Mouse (Mus musculus) liver, embryonic 13.5 days (tissue): ENCODE results near the gene Ttc23. TPM values are rescaled to one million over a fixed set of nuclear protein-coding genes. Genes with fewer than 3 reads are reported as not detected.
A peak's percentile ranks its signal among the peaks of the same experiment; 100 is the strongest.

Experiments
- ATAC-seq: fragments of 200-750 bp; cut with Nextera tagmentation; 2 replicates; pipeline ENCODE4 v1.8.0; 2017; ENCODE audit warnings: low read depth, mild to moderate bottlenecking, moderate number of reproducible peaks, moderate library complexity
- DNase-seq: peaks from one replicate; pipeline ENCODE4 v3.0.0; 2022
- H3K27ac ChIP-seq: fragments of 300-500 bp; sonication (generic); 2 replicates; pipeline ENCODE4 v1.5.1; 2015; ENCODE audit warnings: moderate library complexity, mild to moderate bottlenecking, inconsistent platforms
- H3K27me3 ChIP-seq: fragments of 300-500 bp; sonication (generic); 2 replicates; pipeline ENCODE4 v1.6.1; 2015; ENCODE audit warnings: mild to moderate bottlenecking, inconsistent platforms
- H3K36me3 ChIP-seq: fragments of 300-500 bp; sonication (generic); 2 replicates; pipeline ENCODE4 v1.6.1; 2015; ENCODE audit warnings: mild to moderate bottlenecking, inconsistent platforms
- H3K4me1 ChIP-seq: fragments of 300-500 bp; sonication (generic); replicated peaks from 2 replicates; pipeline ENCODE4 v1.6.1; 2015; ENCODE audit warnings: inconsistent platforms
- H3K4me2 ChIP-seq: fragments of 300-500 bp; sonication (generic); 2 replicates; pipeline ENCODE4 v1.6.1; 2015; ENCODE audit warnings: inconsistent platforms, mild to moderate bottlenecking, moderate library complexity
- H3K4me3 ChIP-seq: fragments of 300-500 bp; sonication (generic); replicated peaks from 2 replicates; pipeline ENCODE4 v1.5.1; 2015; ENCODE audit warnings: mild to moderate bottlenecking, inconsistent platforms
- H3K9ac ChIP-seq: fragments of 300-500 bp; sonication (generic); 2 replicates; pipeline ENCODE4 v1.6.1; 2015; ENCODE audit warnings: mild to moderate bottlenecking, inconsistent platforms
- H3K9me3 ChIP-seq: fragments of 300-500 bp; sonication (generic); replicated peaks from 2 replicates; pipeline ENCODE4 v1.6.1; 2016; ENCODE audit warnings: inconsistent platforms
- WGBS: fragments of 180-500 bp; shearing (Covaris S2); methylation state at CpG from one replicate; pipeline ENCODE4 v1.1.7; 2015; ENCODE audit not compliant: insufficient replicate concordance; 5-methylcytosine and 5-hydroxymethylcytosine counted together
- polyA plus RNA-seq: library from polyadenylated mRNA; unstranded; fragments of >200 nt; fragmentation: Nextera tagmentation; extraction: Ambion mirVana; gene quantifications from 2 replicates; pipeline ENCODE4 v1.2.1, GENCODE M21; 2015

Ttc23 gene
- polyA plus RNA-seq, 1 experiment from 2014 or later, result 4.9 TPM

DNA sequence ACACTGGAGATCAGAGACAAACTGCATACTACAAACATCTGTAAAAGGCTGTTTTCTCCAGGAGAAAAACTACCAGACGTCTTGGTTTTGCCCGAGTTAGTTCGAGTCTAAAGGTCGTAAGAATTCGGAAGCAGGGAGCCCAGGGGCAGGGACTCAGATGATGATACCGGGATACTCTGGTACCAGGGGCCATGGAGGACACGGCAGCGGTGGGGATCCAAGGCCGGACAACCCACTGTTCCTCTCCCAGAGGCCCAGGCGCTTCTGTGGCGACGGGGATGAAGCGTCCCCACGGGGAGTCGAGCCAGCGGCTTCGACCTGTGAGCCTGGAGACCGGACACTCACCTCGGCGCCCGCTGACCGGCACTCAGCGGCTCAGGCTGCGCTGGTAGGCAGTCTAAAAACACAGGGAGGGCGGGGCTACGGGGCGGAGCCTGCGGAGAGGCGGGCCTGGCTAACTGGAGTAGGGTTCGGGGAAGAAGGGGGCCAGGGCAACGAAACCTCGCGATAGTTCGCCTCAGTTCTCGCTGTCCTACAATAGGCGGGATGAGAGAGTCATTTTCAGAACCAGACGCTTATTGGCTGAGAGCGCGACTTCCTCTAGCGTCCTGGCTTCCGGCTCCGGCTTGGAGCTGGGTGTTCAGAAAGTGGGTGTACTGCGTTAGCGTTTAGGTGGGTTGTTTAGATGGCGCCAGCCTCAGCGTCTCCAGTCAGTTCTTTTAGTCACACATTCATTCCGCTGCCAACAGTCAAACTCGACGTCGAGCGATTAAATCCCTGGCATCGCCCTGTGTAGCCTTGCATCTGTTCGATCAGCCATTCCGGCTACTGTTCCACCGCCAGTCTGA lies 2.2 kb upstream of the Ttc23 start, which contains the start of gene Lrrc28:
Lrrc28 (minus strand) TSS at position 436 of the 848 bp plus-strand sequence.
- Histone ChIP-seq H3K9me3 (no peaks in the 10 kb centered on the region), H3K27me3 (no peaks in the 10 kb centered on the region), H3K27ac (peak within 1 kb of the TSS; percentile 87), H3K4me1 (peaks cover 21% of the 10 kb centered on the region), H3K4me3 (peak within 1 kb of the TSS; percentile 81), H3K4me2 (peak within 1 kb of the TSS; percentile 87), H3K36me3 (0 out of 2 replicates have a peak, but pooled peaks cover 3% of the 10 kb centered on the region), H3K9ac (peak within 1 kb of the TSS; percentile 89)
- DNase-seq, result peak; percentile 98
- WGBS, result under 1% methylated on average over 55 of the region's 55 CpGs
- ATAC-seq, result peak; percentile 98

DNA sequence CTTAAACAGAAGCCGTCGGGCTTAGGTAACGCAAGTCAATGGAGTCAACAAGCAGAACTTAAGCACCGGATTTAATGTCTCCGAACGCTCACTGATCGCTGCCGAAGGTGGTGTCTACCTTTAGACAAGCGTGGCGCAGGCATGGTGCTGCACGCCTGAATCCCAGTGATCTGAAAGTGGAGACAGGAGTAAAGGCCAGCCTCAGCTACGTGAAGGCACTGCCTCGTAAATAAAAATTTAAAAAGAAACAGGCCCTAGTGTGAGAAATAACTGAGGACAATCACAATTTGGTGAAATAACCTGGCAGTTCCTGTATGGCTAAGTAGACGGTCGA lies 1.6 kb upstream of the Ttc23 start:
- peak; percentile 13 for ATAC-seq
- under 1% methylated on average over 15 of the region's 15 CpGs for WGBS
- peak overlapping the region; percentile 87 for H3K4me2 ChIP-seq

DNA sequence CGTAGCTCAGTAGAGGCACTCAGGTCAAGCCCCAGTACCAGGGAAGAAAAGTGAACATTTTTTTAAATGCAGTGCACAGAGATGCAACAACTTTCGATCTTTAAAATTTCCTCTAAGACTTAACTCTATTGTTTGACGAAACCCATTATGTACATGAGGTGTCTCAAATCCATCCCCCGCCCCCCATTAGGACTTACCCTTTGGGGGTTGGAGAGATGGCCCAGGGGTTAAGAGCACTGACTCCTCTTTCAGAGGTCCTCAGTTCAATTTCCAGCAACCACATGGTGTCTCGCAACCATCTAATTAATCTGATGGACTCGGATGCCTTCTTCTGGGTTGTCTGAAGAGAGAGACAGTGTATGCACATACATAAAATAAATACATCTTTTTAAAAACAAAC lies 1.1 kb upstream of the Ttc23 start:
- H3K27me3 ChIP-seq, result no peaks in the 10 kb centered on the region
- peak overlapping the region; percentile 87; the same call in 1 of the 2 replicates for H3K27ac ChIP-seq
- 15% methylated on average over 6 of the region's 6 CpGs for WGBS
- H3K9ac ChIP-seq, result peak overlapping the region; percentile 89
- ATAC-seq (no peak), DNase-seq (no peak)
- no peaks in the 10 kb centered on the region for H3K36me3 ChIP-seq
- H3K4me1 ChIP-seq, result peaks cover 21% of the 10 kb centered on the region
- peak overlapping the region; percentile 87 for H3K4me2 ChIP-seq
- H3K9me3 ChIP-seq, result no peaks in the 10 kb centered on the region
- peak overlapping the region; percentile 81 for H3K4me3 ChIP-seq

More for the DNA sequence above, 1.6 kb upstream of the Ttc23 start:
- H3K4me3 ChIP-seq, result peak overlapping the region; percentile 81
- no peaks in the 10 kb centered on the region for H3K27me3 ChIP-seq
- no peak for DNase-seq
- H3K9me3 ChIP-seq, result no peaks in the 10 kb centered on the region
- H3K27ac ChIP-seq, result peak overlapping the region; percentile 87
- H3K4me1 ChIP-seq, result peaks cover 21% of the 10 kb centered on the region
- peak overlapping the region; percentile 89 for H3K9ac ChIP-seq
- H3K36me3 ChIP-seq, result 0 out of 2 replicates have a peak, but pooled peaks cover 2% of the 10 kb centered on the region

GRCm38 (mm10) chr7:67648376-67648775 lies 1.2 kb downstream of the Ttc23 start:
- Histone ChIP-seq H3K27me3 (no peaks in the 10 kb centered on the region), H3K9ac (no peak overlapping the region), H3K27ac (no peak overlapping the region), H3K4me3 (no peak overlapping the region), H3K36me3 (no peaks in the 10 kb centered on the region), H3K4me2 (0 out of 2 replicates have a peak overlapping the region, but pooled peaks have one; percentile 24), H3K9me3 (no peaks in the 10 kb centered on the region), H3K4me1 (peaks cover 21% of the 10 kb centered on the region)
- WGBS, result 72% methylated on average over 4 of the region's 4 CpGs
- DNase-seq, result no peak
- no peak for ATAC-seq

DNA sequence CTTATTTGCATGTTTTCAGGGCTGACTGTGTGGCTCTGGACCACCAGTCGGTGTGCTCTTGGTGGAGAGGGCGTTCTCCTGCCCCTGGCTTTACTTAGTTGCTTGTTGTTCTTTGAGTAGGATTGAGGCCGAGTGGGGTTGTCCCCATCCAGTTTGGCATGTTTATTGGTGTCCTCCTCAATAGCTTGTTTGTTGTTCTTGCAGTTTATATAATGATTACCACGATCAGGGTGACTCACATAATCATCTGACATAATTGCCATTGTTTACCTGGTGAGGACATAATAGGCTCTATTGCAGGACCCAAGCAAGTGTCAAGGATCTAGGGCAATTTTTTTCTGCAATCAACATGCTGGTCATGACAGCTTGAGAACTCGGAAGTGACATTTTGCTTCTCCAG lies 5.0 kb downstream of the Ttc23 start:
- ATAC-seq (no peak), DNase-seq (no peak)
- Histone ChIP-seq H3K4me1 (peaks cover 6% of the 10 kb centered on the region; the same call in 1 of the 2 replicates), H3K4me2 (no peak overlapping the region), H3K27ac (no peak overlapping the region), H3K9me3 (no peaks in the 10 kb centered on the region), H3K9ac (no peak overlapping the region), H3K4me3 (no peak overlapping the region), H3K36me3 (no peaks in the 10 kb centered on the region), H3K27me3 (no peaks in the 10 kb centered on the region)
- 59% methylated on average over 5 of the region's 5 CpGs for WGBS

DNA sequence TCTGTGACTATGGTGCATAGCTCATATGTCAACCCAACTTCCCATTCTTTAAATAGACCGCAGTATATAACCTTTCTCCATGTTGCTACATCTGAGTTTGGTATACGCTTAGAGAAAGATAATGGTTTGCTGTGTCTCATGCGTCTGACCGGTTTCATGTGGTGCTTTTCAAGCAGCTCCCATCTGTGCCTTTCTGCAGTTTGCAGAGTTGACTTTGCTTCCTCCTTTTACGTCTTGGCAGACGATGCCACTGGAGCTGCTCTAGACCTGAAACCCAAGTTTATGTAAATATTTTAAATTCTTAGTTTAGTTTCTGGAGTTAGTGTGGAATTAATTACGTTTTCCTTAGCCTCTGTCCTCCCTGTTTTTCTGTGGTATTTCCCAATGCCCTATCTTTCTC lies 7.5 kb downstream of the Ttc23 start:
- DNase-seq (no peak), ATAC-seq (no peak)
- Histone ChIP-seq H3K9me3 (no peaks in the 10 kb centered on the region), H3K27me3 (no peaks in the 10 kb centered on the region), H3K27ac (no peak overlapping the region), H3K4me1 (peaks cover 3% of the 10 kb centered on the region; the same call in 1 of the 2 replicates), H3K4me3 (no peak overlapping the region), H3K4me2 (no peak overlapping the region), H3K36me3 (no peaks in the 10 kb centered on the region), H3K9ac (no peak overlapping the region)
- 60% methylated on average over 7 of the region's 7 CpGs for WGBS

GRCm38 (mm10) chr7:67655186-67655585 lies 8.0 kb downstream of the Ttc23 start:
- Histone ChIP-seq H3K27ac (no peak overlapping the region), H3K4me1 (peaks cover 3% of the 10 kb centered on the region; the same call in 1 of the 2 replicates), H3K4me3 (peak overlapping the region; percentile 23; the same call in 1 of the 2 replicates), H3K4me2 (peak overlapping the region; percentile 16; the same call in 1 of the 2 replicates), H3K36me3 (no peaks in the 10 kb centered on the region), H3K9ac (peak overlapping the region; percentile 1; the same call in 1 of the 2 replicates), H3K27me3 (no peaks in the 10 kb centered on the region), H3K9me3 (no peaks in the 10 kb centered on the region)
- ATAC-seq (0 out of 2 replicates have a peak, but pooled peaks have one; percentile 43), DNase-seq (no peak)
- 58% methylated on average over 1 of the region's 1 CpGs for WGBS

DNA sequence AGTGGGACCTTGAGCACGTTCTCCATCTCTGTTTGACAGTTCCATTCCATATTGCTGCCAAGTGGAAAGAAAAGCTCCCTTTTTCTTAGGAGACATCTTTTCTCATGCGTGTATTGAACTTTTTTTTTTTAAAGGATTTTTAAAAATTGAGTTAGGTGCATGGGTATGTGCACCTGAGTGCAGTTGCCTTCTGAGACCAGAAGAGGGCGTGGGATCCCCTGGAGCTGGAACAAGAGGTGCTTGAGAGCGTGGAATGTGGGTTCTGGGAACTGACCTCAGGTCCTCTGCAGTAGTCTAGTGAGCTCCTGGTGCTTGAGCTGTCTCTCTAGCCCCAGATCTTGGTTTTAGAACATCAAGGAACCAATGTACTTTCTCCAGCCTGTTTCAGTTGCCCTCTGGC lies 10.9 kb downstream of the Ttc23 start:
- H3K36me3 ChIP-seq, result no peaks in the 10 kb centered on the region
- no peaks in the 10 kb centered on the region for H3K27me3 ChIP-seq
- WGBS, result 66% methylated on average over 4 of the region's 4 CpGs
- H3K9ac ChIP-seq, result no peak overlapping the region
- no peak overlapping the region for H3K4me3 ChIP-seq
- DNase-seq (no peak), ATAC-seq (no peak)
- H3K9me3 ChIP-seq, result no peaks in the 10 kb centered on the region
- H3K27ac ChIP-seq, result no peak overlapping the region
- peaks cover 8% of the 10 kb centered on the region; the same call in 1 of the 2 replicates for H3K4me1 ChIP-seq
- H3K4me2 ChIP-seq, result no peak overlapping the region

GRCm38 (mm10) chr7:67662424-67662823 lies 15.2 kb downstream of the Ttc23 start:
- ATAC-seq (peak; percentile 56), DNase-seq (no peak)
- Histone ChIP-seq H3K27ac (no peak overlapping the region), H3K4me3 (no peak overlapping the region), H3K4me1 (0 out of 2 replicates have a peak, but pooled peaks cover 5% of the 10 kb centered on the region), H3K9me3 (no peaks in the 10 kb centered on the region), H3K9ac (no peak overlapping the region), H3K27me3 (no peaks in the 10 kb centered on the region), H3K4me2 (no peak overlapping the region), H3K36me3 (no peaks in the 10 kb centered on the region)
- 66% methylated on average over 5 of the region's 5 CpGs for WGBS

GRCm38 (mm10) chr7:67663981-67664694 lies 16.9 kb downstream of the Ttc23 start:
- no peak overlapping the region for H3K9ac ChIP-seq
- ATAC-seq, result no peak
- H3K27ac ChIP-seq, result no peak overlapping the region
- H3K4me3 ChIP-seq, result no peak overlapping the region
- no peak for DNase-seq
- H3K4me1 ChIP-seq, result 0 out of 2 replicates have a peak, but pooled peaks cover 5% of the 10 kb centered on the region
- no peaks in the 10 kb centered on the region for H3K36me3 ChIP-seq
- H3K4me2 ChIP-seq, result no peak overlapping the region
- WGBS, result 76% methylated on average over 14 of the region's 14 CpGs
- H3K27me3 ChIP-seq, result no peaks in the 10 kb centered on the region
- no peaks in the 10 kb centered on the region for H3K9me3 ChIP-seq

DNA sequence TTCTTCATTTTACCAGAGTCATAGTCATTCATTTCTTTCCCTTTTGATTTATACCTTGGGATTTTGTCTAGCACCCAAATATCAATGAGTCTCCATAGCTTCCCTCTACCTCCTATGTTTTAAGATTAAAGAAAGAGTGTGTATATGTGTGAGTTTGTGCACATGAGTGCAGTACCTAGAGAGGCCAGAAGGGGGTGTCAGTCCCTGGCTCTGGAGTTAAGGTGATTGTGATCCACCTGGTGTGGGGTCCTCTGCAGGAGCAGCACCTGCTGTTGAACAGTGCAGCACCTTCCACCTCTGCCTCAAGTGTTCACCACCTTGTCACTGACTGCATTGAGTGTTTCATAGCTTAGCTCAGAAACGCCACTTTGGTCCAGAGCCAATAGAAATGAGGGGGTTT lies 23.8 kb downstream of the Ttc23 start:
- Histone ChIP-seq H3K4me2 (no peak overlapping the region), H3K27me3 (no peaks in the 10 kb centered on the region), H3K36me3 (peaks cover 9% of the 10 kb centered on the region; the same call in 1 of the 2 replicates), H3K27ac (no peak overlapping the region), H3K9me3 (no peaks in the 10 kb centered on the region), H3K4me1 (no peaks in the 10 kb centered on the region), H3K9ac (no peak overlapping the region), H3K4me3 (no peak overlapping the region)
- ATAC-seq (no peak), DNase-seq (no peak)
- WGBS, result 70% methylated on average over 1 of the region's 1 CpGs
